Mouse (Mus musculus) cerebellum, adult 2 months (tissue): ENCODE results near the gene Kpnb1. TPM values are rescaled to one million over a fixed set of nuclear protein-coding genes. Genes with fewer than 3 reads are reported as not detected.

Source experiments
- DNase-seq, 2 experiments: peaks; one replicate each; pipeline ENCODE4 v3.0.0; 2021
- H3K27ac ChIP-seq: fragments of 200-500 bp; 2 replicates; pipeline ENCODE4 v1.5.1; 2012; ENCODE audit warnings: low read length, control low read depth, inconsistent platforms; ENCODE audit not compliant: insufficient read depth
- H3K27me3 ChIP-seq: fragments of 200-500 bp; 2 replicates; pipeline ENCODE4 v1.6.1; 2012; ENCODE audit warnings: inconsistent platforms, mild to moderate bottlenecking, low read length, moderate library complexity; ENCODE audit not compliant: control insufficient read depth, insufficient read depth
- H3K4me1 ChIP-seq: fragments of 200-500 bp; 2 replicates; pipeline ENCODE4 v1.6.1; 2011; ENCODE audit warnings: low read length; ENCODE audit not compliant: control insufficient read depth, insufficient read depth
- H3K4me3 ChIP-seq: fragments of 200-500 bp; replicated peaks from 2 replicates; pipeline ENCODE3; 2011; ENCODE audit warnings: mild to moderate bottlenecking, low read depth, low read length, control low read depth; ENCODE audit not compliant: insufficient read depth
- CTCF ChIP-seq: fragments of 200-500 bp; IDR thresholded peaks from 2 replicates; pipeline ENCODE4 v1.5.1; 2011; ENCODE audit warnings: low read depth, mild to moderate bottlenecking, control low read depth, low read length, moderate library complexity, borderline replicate concordance; ENCODE audit not compliant: insufficient read depth
- POLR2A ChIP-seq: fragments of 200-500 bp; IDR thresholded peaks from 2 replicates; pipeline ENCODE4 v1.6.1; 2011; ENCODE audit warnings: low read length, control low read depth, borderline replicate concordance; ENCODE audit not compliant: insufficient read depth
- WGBS: fragments of 180-500 bp; shearing (Covaris S2); methylation state at CpG from one replicate; pipeline ENCODE4 v1.1.7; 2018; 5-methylcytosine and 5-hydroxymethylcytosine counted together
- polyA plus RNA-seq: library from polyadenylated mRNA; depleted of rRNA; stranded (reverse); fragments of >200 nt; gene quantifications from 2 replicates; pipeline ENCODE4 v1.2.3, GENCODE M21; 2012; rRNA removed

The Kpnb1 gene
- 82.0 and 83.9 TPM in 2 replicates for polyA plus RNA-seq

DNA sequence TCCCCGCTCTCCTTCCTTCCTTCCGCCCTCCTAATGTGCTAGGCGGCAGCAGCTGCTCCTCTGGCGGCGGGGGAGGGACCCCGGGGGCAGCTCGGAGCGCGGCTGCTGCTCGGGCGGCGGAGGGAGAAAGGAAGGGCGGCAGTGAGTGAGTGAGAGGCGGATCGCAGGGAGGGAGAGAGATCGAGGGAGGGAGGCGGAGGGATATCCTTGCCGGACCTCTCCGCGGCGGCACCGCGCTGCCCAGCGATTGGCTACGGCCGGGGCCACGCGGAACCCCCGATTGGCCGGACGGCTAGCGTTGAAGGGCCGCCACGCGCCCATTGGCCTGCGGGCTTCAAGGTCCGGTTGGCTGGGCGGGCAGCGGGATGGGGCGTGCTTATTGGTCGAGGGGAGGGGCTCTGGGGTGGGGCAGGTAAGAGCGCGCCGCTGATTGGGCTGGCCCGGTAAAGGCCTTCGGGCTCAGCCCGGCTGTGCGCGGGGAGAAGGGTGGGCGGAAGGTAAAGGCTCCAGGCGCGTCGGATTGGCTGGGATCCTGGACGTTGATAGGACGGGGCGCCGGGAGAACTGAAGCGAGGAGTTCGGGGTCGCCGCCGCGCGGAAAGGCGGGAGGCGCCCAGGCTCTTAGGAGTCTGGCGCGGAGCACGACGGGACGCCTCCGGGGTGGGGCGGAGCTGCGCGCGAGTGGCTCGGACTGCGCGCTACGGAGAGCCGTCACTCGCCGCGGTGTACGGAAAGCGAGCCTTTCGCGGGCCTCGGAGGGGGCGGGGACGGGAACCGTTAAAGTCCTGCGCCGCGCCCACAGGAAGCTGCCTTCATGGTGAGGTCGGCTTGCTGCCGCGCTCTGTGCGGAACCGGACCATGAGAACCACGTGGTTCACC, at the start of gene Kpnb1:
Gene Kpnb1 (minus strand): TSS at position 118 of the 879 bp plus-strand sequence.
- under 1% methylated on average over 97 of the region's 101 CpGs for WGBS
- TF ChIP-seq POLR2A (peak; percentile 49), CTCF (no peak)
- H3K4me3 ChIP-seq = peak within 1 kb of the TSS; percentile 84
- no peaks in the 10 kb centered on the region for H3K27me3 ChIP-seq
- H3K27ac ChIP-seq = peak within 1 kb of the TSS; percentile 65
- peak; percentile 98 to 100 for DNase-seq
- no peaks in the 10 kb centered on the region for H3K4me1 ChIP-seq

GRCm38 (mm10) chr11:97232436-97232835, 44.8 kb upstream of the Kpnb1 start:
- WGBS = 43% methylated on average over 5 of the region's 5 CpGs
- Histone ChIP-seq H3K4me3 (no peak overlapping the region), H3K27ac (no peak overlapping the region), H3K4me1 (peaks cover 2% of the 10 kb centered on the region; the same call in 1 of the 2 replicates), H3K27me3 (no peaks in the 10 kb centered on the region)
- peak; percentile 63 to 67 for DNase-seq
- no peak for TF ChIP-seq POLR2A
- no peak for TF ChIP-seq CTCF

GRCm38 (mm10) chr11:97229396-97229795, 41.7 kb upstream of the Kpnb1 start:
- TF ChIP-seq CTCF = no peak
- TF ChIP-seq POLR2A = no peak
- 58% methylated on average over 2 of the region's 2 CpGs for whole genome bisulfite sequencing
- DNase-seq = no peak
- Histone ChIP-seq H3K4me1 (peaks cover 2% of the 10 kb centered on the region; the same call in 1 of the 2 replicates), H3K27ac (no peak overlapping the region), H3K4me3 (no peak overlapping the region), H3K27me3 (no peaks in the 10 kb centered on the region)

DNA sequence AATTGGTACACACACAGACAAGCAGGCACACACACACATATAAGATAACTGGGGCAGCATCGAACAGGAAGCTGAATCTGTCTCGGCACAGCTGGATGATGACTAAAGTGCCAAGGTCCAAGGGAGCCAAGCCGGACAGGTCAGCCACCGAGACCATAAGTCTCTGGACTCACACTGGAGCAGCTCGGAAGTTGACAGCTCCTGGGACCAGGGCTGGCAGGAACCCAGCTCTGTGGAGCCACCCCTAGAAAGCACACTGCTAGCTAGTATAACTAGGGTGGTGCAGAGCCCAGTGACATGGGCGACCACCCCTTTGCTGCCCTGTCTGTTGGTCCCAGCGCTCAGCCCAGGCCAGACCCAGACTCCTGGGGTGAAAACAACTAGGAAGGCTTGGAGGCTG, 41.3 kb upstream of the Kpnb1 start:
- H3K27me3 ChIP-seq = no peaks in the 10 kb centered on the region
- DNase-seq = peak in 1 of 2 experiments; percentile 11
- H3K27ac ChIP-seq = no peak overlapping the region
- no peak overlapping the region for H3K4me3 ChIP-seq
- no peak for TF ChIP-seq CTCF
- 52% methylated on average over 7 of the region's 7 CpGs for WGBS
- peaks cover 2% of the 10 kb centered on the region; the same call in 1 of the 2 replicates for H3K4me1 ChIP-seq

- no peak for TF ChIP-seq POLR2A
- TF ChIP-seq CTCF = no peak
- Histone ChIP-seq H3K27me3 (no peaks in the 10 kb centered on the region), H3K4me3 (no peak overlapping the region), H3K4me1 (no peaks in the 10 kb centered on the region), H3K27ac (no peak overlapping the region)
- WGBS = 98% methylated on average over 1 of the region's 1 CpGs
- DNase-seq = no peak
These were observed 38.5 kb upstream of the Kpnb1 start for GRCm38 (mm10) chr11:97226131-97226530.

DNA sequence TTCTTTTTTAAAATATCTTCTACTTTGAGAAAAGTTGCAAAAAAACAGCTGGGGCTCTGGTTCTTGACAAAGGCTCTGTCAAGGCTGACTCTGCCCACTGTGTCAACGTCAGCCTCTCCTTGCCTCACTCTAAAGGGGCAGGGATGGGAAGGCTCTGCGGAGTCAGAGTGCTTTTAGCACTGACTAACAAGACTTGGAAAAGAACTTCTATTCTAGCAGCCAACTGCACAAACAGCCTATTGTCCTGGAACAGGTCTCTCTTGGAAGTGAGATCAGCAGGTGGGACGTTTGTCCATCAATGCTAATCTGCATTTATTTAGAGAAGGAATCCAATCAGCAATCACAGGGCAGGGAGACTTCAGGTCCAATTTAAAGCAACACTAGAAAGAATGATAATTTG, 35.8 kb upstream of the Kpnb1 start:
- DNase-seq = no peak
- H3K4me3 ChIP-seq = no peak overlapping the region
- H3K27me3 ChIP-seq = no peaks in the 10 kb centered on the region
- 23% methylated on average over 3 of the region's 3 CpGs for WGBS
- no peak overlapping the region for H3K27ac ChIP-seq
- H3K4me1 ChIP-seq = no peaks in the 10 kb centered on the region
- TF ChIP-seq CTCF (no peak), POLR2A (no peak)

DNA sequence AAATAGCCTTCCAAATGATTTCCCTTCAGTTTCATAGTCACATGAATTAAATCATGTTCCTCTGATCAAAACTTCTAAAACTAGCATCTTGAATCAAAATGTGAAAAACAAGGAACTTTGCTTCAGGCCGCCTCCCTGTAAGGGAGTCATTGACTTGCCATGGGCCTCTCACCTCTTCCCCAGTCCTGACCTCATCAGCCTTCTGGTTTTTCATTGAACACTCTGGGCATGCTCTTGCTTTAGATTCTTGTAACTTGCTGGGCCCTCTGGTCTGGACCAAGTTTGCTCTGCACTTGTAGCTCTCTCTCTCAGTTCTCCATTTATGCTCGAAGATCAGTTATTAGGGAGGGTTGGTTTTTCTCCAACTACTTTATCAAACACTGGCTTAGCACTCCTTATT, 33.9 kb upstream of the Kpnb1 start:
- H3K4me3 ChIP-seq = no peak overlapping the region
- 97% methylated on average over 2 of the region's 2 CpGs for WGBS

DNA sequence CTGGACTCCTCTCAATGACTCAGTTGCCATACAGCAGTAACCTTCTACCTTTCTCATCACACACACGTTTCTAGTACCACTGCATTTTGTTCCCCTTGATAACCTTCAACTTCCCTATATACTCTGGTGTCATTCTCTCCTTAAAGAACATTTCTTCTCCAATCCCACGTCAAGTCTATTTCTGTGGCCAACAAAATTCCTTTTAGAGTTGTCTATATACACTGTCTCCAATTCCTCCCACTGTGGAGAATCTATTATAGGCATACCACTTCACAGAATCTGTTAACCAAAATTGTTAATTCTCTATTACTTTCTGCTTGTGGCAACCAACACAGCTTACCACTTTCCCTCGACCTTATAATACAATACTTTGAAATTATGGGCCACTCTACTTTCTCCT, 32.5 kb upstream of the Kpnb1 start:
- H3K4me3 ChIP-seq = no peak overlapping the region
- no peaks in the 10 kb centered on the region for H3K27me3 ChIP-seq
- no peak for DNase-seq
- H3K4me1 ChIP-seq = no peaks in the 10 kb centered on the region
- 86% methylated on average over 3 of the region's 3 CpGs for WGBS
- no peak overlapping the region for H3K27ac ChIP-seq
- TF ChIP-seq POLR2A (no peak), CTCF (no peak)

More for the DNA sequence above, 33.9 kb upstream of the Kpnb1 start:
- no peak overlapping the region for H3K27ac ChIP-seq
- DNase-seq = no peak
- no peaks in the 10 kb centered on the region for H3K27me3 ChIP-seq
- no peaks in the 10 kb centered on the region for H3K4me1 ChIP-seq
- TF ChIP-seq CTCF = no peak
- TF ChIP-seq POLR2A = no peak
